Mouse (Mus musculus) embryonic fibroblast, embryonic 13.5 days (primary cell): Measurements from ENCODE around the gene Dbf4.

Experiments
- CTCF ChIP-seq: IDR thresholded peaks from 2 replicates; pipeline ENCODE4 v1.5.1; 2011; ENCODE audit warnings: mild to moderate bottlenecking, control low read depth, low read length, moderate library complexity, borderline replicate concordance; ENCODE audit not compliant: insufficient read depth
- POLR2A ChIP-seq: IDR thresholded peaks from 2 replicates; pipeline ENCODE4 v1.6.1; 2011; ENCODE audit warnings: low read depth, mild to moderate bottlenecking, control low read depth, low read length, moderate library complexity

GRCm38 (mm10) chr5:8393891-8394583 lies 28.5 kb downstream of the Dbf4 start:
- TF ChIP-seq POLR2A (no peak), CTCF (no peak)
